Mouse (Mus musculus): ENCODE results near the gene Gnb3.
A peak's percentile ranks its signal among the peaks of the same experiment; 100 is the strongest.

GRCm38 (mm10) chr6:124859725-124860124 lies 19.6 kb upstream of the Gnb3 start:
- TF ChIP-seq CTCF (IDR thresholded peaks at IDR 0.05; ENCODE audit: borderline replicate concordance, control insufficient read depth, extremely low read depth, insufficient read depth, low read length, poor library complexity) = peak; percentile 90
- TF ChIP-seq POLR2A (IDR thresholded peaks at IDR 0.05; ENCODE audit: control insufficient read depth, extremely low read depth, insufficient read depth, low read length, poor library complexity) = no peak
